Mouse (Mus musculus): Measurements from ENCODE around the gene Slc6a20b.

Slc6a20b gene

DNA sequence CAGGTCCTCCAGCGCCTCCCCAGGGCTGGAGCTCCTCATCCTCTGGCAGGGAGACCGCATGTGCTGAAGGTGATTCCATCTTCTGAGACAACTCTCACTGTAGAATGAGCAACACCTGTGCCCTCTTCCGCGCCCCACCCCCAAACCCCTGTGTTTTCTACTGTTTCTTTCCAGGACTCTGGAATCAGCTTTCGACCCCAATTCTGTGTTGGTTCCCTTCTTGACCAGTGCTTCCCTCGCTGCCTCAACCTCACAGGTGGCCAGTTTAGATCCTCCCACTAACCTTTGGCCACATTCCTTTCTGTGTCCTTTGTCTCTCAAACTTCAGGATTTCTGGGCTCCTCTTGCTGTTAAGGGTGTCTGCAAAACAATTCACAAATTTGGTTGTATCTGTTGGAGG, at the start of gene Slc6a20b:
Slc6a20b (minus strand) TSS at position 285 of the 400 bp plus-strand sequence.
- no peak for DNase-seq

GRCm38 (mm10) chr9:123679198-123679597, 46.8 kb upstream of the Slc6a20b start:
- DNase-seq, result no peak

DNA sequence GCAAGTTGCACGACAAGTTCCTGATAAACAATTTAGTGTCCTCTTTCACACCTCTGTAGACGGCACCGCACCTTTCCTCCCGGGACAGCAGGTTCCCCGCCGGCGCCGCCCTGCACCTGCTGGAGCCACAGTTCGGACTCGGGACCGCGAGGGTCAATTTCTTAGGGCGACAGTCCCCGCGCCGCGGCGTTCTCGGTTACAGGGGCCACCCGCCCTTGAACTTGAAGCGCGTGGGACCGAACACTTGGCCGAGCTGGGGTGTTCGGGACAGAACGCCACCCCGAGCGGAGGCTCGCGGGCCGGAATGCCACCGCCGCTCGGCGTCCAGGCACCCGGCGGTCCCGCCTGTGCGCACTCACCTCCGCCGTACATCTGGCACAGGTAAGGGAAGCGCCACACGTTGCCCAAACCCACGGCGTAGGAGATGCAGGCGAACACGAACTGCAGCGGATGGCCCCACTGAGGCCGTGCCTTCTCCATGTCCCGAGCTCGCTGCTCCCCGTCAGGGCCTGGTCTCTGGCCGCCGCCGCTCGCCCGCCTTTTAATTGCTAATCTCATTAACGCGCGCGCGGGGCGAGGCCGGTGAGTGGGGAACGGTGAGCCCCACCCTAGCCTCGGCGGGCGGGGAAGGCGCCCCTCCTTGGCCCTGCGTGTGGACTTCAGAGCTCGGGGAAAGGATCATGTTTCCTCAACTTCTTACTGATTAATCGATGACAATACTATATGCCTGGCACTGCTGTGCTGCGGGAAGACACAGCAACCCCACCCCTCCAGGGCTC, 46.2 kb upstream of the Slc6a20b start, which contains the start of the genes Ccr9 and Slc6a20a:
Ccr9 (plus strand) TSS at position 113 of the 779 bp plus-strand sequence.
Slc6a20a (minus strand) TSS at position 559 of the 779 bp plus-strand sequence.
- peak; percentile 14 to 24 for DNase-seq

GRCm38 (mm10) chr9:123665645-123666044, 33.3 kb upstream of the Slc6a20b start:
- peak; percentile 30 to 34 for DNase-seq

DNA sequence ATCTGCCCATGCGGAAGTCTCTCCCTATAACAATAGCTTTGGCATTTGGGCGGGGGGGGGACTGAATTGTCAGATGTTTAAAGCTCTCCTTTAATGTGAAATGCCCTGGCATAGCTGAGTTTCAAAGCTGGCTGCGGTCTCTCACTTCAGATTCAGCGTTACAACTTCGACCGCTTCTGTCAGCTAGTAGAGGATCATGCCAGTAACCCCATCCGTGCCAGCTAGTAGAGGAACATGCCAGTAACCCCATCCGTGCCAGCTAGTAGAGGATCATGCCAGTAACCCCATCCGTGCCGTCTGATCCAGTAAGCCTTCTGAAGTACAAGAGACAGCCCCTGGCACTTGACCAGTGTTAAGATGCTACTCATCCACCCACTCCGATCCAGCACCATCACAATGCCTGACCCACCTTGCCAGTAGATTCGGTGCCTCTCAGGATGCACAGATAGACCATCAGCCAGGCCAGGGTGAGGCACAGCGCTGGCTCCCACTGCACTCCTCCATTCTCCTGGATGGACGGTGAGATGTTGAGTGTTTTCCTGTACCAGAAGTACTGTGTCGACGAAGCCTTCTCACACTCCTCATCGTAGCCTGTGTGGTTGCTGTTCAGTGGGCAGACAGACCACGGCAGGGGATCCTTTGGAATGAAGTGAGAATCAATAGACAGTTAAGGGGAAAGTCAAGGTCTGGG, 27.8 kb upstream of the Slc6a20b start:
- DNase-seq, result peak; percentile 74 to 77

GRCm38 (mm10) chr9:123658981-123659380, 26.6 kb upstream of the Slc6a20b start:
- no peak for DNase-seq

DNA sequence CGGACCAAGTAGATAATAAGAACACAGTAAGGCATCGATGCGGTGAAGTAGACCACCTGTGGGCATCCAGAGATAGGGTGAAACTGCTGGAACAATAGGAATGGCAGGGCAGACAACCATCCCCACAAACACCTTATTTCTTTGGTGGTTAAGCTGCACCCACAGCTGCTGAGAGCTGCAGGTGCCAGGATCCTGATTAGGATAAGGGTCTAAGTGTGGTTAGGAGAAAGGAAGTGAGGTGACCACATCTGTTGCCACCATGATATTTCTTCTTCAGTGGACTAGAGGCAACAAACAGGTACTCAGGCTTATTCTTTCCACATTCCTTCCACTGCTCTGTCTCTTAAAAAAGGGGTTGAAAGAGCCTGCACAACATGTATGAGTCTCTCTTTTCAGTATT, 25.1 kb upstream of the Slc6a20b start:
- no peak for DNase-seq

- no peak for DNase-seq
Measured at GRCm38 (mm10) chr9:123651369-123651768, 19.0 kb upstream of the Slc6a20b start.

DNA sequence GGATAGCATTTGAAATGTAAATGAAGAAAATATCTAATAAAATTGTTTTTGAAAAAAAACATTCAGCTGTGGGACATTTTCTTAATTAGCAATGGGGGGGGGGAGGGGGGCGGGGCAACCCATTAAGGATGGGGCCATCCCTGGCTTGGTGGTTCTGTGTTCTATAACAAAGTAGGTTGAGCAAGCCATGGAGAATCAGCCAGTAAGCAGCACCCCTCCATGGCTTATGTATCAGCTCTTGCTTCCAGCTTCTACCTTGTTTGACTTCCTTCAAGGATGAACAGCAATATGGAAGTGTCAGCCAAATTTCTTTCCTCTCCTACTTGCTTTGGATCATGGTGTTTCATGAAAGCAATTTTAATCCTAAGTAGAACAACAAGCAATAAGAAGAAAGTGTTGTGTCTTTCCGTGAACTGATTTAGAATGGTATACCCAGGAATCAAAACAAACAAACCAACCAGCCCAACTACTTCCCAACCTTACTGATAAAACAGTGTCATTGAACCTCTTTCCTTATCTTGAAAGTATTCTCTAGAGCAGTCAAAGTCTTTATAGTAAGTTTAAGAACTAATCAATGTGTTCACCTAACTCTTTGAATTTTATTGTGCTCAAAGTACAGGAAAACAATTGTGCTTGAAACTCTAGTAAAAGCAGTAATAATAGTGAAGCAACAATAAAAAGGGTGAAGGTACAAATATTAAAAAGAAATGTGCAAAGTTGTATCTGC, 17.6 kb upstream of the Slc6a20b start:
- DNase-seq, result no peak

GRCm38 (mm10) chr9:123640106-123640505, 7.7 kb upstream of the Slc6a20b start:
- DNase-seq, result no peak

- DNase-seq, result peak; percentile 56 to 71
Measured at GRCm38 (mm10) chr9:123638668-123639089, 6.3 kb upstream of the Slc6a20b start.

- DNase-seq, result no peak
Measured at GRCm38 (mm10) chr9:123638231-123638630, 5.9 kb upstream of the Slc6a20b start.

DNA sequence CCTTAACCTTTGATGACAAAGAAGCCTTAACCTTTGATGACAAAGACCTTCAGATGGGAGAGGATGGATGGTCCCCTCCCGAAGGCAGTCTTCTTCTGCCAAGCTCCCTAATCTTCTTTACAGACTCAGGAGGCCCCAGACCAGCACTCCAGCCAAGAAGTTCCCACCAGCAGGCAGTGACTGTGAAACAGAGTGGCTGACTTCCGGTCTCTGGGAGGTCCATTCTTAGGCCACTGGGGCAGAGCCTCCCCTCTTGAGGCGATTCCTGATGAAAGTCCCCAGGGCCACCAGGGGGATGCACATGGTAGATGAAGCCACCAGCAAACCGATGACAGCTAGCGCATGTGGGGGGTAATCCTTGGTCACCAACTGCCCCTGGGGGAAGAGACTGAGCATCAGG, 4.4 kb upstream of the Slc6a20b start:
- DNase-seq, result no peak

GRCm38 (mm10) chr9:123632993-123633392, 628 bp upstream of the Slc6a20b start:
- no peak for DNase-seq

DNA sequence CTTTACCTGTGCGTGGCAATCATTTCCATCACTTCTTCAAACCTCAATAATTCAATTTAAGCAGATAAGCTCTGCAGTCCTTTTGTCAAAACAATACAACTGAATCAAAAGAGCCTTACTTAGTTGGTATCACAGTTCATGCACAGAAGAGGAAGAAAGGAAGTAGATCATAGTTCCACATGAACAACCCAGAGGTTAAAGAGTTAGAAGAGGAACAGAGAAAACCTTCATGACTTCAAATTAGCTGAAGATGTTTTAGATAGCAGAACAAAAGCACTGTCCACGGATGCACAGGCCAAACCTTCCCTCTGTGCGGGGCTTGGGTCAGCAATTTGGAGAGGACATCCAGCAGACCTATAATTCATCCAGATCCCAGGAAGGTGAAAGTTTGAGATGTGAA, 699 bp downstream of the Slc6a20b start:
- no peak for DNase-seq

- no peak for DNase-seq
Measured at GRCm38 (mm10) chr9:123625821-123626220, 6.5 kb downstream of the Slc6a20b start.

DNA sequence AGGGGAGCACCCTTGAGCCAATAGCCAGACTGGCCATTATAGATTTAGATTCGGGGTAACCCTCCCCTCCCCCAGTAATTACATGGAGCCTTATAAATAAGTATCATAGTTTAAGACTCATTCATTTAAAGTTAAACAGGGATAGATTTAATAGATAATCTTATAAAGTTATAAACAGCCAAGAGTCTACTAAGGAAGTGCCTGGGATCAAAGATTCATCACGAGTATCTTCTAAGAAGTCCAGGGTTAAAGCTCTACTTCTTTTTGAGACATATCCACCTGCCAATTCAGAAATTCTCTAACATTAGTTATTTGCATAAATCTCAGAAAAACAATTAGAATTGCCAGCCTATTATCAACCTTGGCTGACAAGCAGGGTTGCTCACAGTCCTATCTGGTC, 7.6 kb downstream of the Slc6a20b start:
- no peak for DNase-seq

GRCm38 (mm10) chr9:123620311-123621098, 11.9 kb downstream of the Slc6a20b start:
- no peak for DNase-seq

- no peak for DNase-seq
Measured at GRCm38 (mm10) chr9:123601529-123601928, 30.8 kb downstream of the Slc6a20b start.

DNA sequence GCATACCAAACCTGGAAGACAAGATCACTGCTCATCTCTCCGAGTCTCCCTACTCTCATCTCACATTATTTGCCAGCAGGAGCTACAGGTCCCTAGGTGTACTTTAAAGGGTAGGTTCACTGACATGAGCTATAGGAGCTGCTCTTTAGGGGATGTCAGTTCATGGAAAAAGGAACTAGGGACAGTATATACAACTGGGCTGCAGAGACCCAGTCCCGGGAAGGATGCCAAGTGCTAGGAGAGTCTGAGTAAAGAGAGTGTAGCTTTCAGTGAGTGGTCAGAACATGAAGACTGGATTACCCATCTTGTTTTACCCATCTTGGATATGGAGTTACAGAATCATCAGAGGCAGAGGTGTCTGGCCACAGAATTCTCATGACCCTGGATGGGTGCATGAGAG, 35.0 kb downstream of the Slc6a20b start:
- peak in 1 of 2 experiments; percentile 10 for DNase-seq

- DNase-seq, result no peak
Measured at GRCm38 (mm10) chr9:123596910-123597309, 35.5 kb downstream of the Slc6a20b start.

- no peak for DNase-seq
Measured at GRCm38 (mm10) chr9:123595194-123595593, 37.2 kb downstream of the Slc6a20b start.
